Mouse (Mus musculus): ENCODE measurements around the gene Mcm10.

Gene Mcm10

GRCm38 (mm10) chr2:5012491-5013324 lies at the start of gene Mcm10:
Mcm10 (minus strand) TSS chr2:5012791.
- peak; percentile 88 to 91 for DNase-seq (ENCODE audit: low spot score in 2 of 2)

- no peak for DNase-seq (ENCODE audit: low spot score in 2 of 2)
Measured at GRCm38 (mm10) chr2:5061133-5061708, 48.6 kb upstream of the Mcm10 start.

GRCm38 (mm10) chr2:5059997-5060396 lies 47.4 kb upstream of the Mcm10 start:
- DNase-seq (ENCODE audit: low spot score in 2 of 2) = no peak

- no peak for DNase-seq (ENCODE audit: low spot score in 2 of 2)
Measured at GRCm38 (mm10) chr2:5058436-5058835, 45.8 kb upstream of the Mcm10 start.

- DNase-seq (ENCODE audit: low spot score in 2 of 2) = no peak
Measured at GRCm38 (mm10) chr2:5050562-5050961, 38.0 kb upstream of the Mcm10 start.

- no peak for DNase-seq (ENCODE audit: low spot score in 2 of 2)
Measured at GRCm38 (mm10) chr2:5047016-5047415, 34.4 kb upstream of the Mcm10 start.

GRCm38 (mm10) chr2:5045269-5045965 lies 32.8 kb upstream of the Mcm10 start:
- DNase-seq (ENCODE audit: low spot score in 2 of 2) = no peak

- DNase-seq (ENCODE audit: low spot score in 2 of 2) = no peak
Measured at GRCm38 (mm10) chr2:5044321-5044720, 31.7 kb upstream of the Mcm10 start.

- DNase-seq (ENCODE audit: low spot score in 2 of 2) = no peak
Measured at GRCm38 (mm10) chr2:5043476-5043761, 30.8 kb upstream of the Mcm10 start.

GRCm38 (mm10) chr2:5042616-5043475 lies 30.3 kb upstream of the Mcm10 start:
- no peak for DNase-seq (ENCODE audit: low spot score in 2 of 2)

GRCm38 (mm10) chr2:5041854-5042253 lies 29.3 kb upstream of the Mcm10 start:
- no peak for DNase-seq (ENCODE audit: low spot score in 2 of 2)

- DNase-seq (ENCODE audit: low spot score in 2 of 2) = no peak
Measured at GRCm38 (mm10) chr2:5040281-5041161, 27.9 kb upstream of the Mcm10 start.

GRCm38 (mm10) chr2:5039350-5040170 lies 27.0 kb upstream of the Mcm10 start:
- no peak for DNase-seq (ENCODE audit: low spot score in 2 of 2)

GRCm38 (mm10) chr2:5038320-5038719 lies 25.7 kb upstream of the Mcm10 start:
- DNase-seq (ENCODE audit: low spot score in 2 of 2) = no peak

GRCm38 (mm10) chr2:5037390-5037789 lies 24.8 kb upstream of the Mcm10 start:
- no peak for DNase-seq (ENCODE audit: low spot score in 2 of 2)

GRCm38 (mm10) chr2:5036411-5037076 lies 24.0 kb upstream of the Mcm10 start:
- no peak for DNase-seq (ENCODE audit: low spot score in 2 of 2)

GRCm38 (mm10) chr2:5035241-5035640 lies 22.6 kb upstream of the Mcm10 start:
- no peak for DNase-seq (ENCODE audit: low spot score in 2 of 2)

GRCm38 (mm10) chr2:5034801-5035200 lies 22.2 kb upstream of the Mcm10 start:
- no peak for DNase-seq (ENCODE audit: low spot score in 2 of 2)

GRCm38 (mm10) chr2:5033546-5034420 lies 21.2 kb upstream of the Mcm10 start:
- no peak for DNase-seq (ENCODE audit: low spot score in 2 of 2)
